Mouse (Mus musculus): ENCODE data around the gene Arhgef25.

GRCm38 (mm10) chr10:127197104-127197503 lies 7.2 kb upstream of the Arhgef25 start:
- no peak for TF ChIP-seq CTCF (conservative IDR thresholded peaks at IDR 0.05; ENCODE audit: insufficient read depth, insufficient read length, low read depth, low read length)
- TF ChIP-seq POLR2A (IDR thresholded peaks at IDR 0.05; ENCODE audit: low read depth, low read length) = no peak

Data from kidney, adult 2 months (tissue).